8 mouse cellular contexts compared by ENCODE assay signal in the genomic region with DNA sequence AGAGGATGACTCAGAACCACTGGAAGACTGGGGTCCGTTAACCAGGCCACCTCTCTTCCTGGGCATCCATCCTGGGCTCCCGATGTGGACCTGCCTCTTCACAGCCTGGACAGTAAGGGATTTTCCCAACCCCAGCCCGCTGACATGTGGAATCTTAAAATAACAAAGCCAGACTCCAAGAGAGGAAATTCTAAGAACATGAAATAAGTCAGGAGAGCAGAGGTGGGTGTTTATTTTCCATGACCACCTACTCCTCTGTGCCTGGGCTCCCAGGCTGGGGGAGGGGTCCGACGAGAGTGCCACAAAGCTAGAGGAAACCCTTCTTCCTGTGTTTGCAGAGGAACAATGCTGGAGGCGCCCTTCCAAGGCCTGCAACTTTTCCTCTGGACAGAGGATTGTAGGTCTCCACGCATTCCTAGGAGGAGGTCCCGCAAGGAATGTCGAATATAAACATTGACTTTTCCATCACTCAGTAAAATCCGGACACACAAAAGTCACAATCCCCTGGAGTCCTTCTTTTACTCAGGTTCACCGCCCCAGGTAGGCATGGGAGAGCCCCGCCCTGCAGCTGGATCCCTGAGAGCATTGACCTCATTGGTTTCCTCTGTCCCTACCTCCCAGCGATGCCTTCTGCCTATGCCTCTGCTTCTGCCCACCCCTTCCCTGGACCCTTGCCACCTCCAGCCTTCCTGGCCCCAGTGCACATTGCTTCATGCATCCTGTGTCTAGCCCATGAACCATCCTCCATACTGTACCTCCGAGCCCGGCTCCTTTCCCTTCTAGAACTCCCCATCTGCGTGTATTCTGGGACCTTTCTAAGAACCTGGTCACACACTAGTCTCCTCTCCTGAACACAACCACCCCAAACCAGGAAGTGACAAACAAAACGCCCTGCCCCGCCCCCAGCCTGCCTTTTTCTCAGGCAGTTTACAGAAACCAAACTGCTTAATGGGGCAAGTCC. TPM values are rescaled to one million over a fixed set of nuclear protein-coding genes. Genes with fewer than 3 reads are reported as not detected.
A peak's percentile ranks its signal among the peaks of the same experiment; 100 is the strongest.
DNase-seq lines count a peak whose midpoint lies in the region; ATAC-seq and TF ChIP-seq lines count a peak whose summit lies in the region.

No protein-coding gene starts in this region.

- H3K4me3 ChIP-seq in heart, embryonic 13.5 days, result no peak overlapping the region
- H3K4me3 ChIP-seq in limb, embryonic 10.5 days, result no peak overlapping the region
- no peak overlapping the region for H3K4me3 ChIP-seq in myocyte

- H3K9ac ChIP-seq in heart, embryonic 13.5 days, result peak overlapping the region; percentile 29; the same call in 1 of the 2 replicates

- peak overlapping the region; percentile 86 for H3K27ac ChIP-seq in heart, embryonic 13.5 days (replicated peaks)
- H3K27ac ChIP-seq in limb, embryonic 10.5 days, result peak overlapping the region; percentile 66; the same call in 1 of the 2 replicates

- H3K4me2 ChIP-seq in heart, embryonic 13.5 days, result peak overlapping the region; percentile 40
- H3K4me2 ChIP-seq in myocyte (ENCODE audit: low read depth), result peak overlapping the region; percentile 58

- peaks cover 49% of the 10 kb centered on the region for H3K4me1 ChIP-seq in heart, embryonic 13.5 days
- H3K4me1 ChIP-seq in limb, embryonic 10.5 days, result peaks cover 25% of the 10 kb centered on the region

- 0 out of 2 replicates have a peak, but pooled peaks have one; percentile 10 for ATAC-seq in heart, embryonic 13.5 days (ENCODE audit: extremely low read depth, insufficient number of reproducible peaks, low FRiP score, low TSS enrichment)
- ATAC-seq in frontal cortex, adult (ENCODE audit: low TSS enrichment), result no peak; the same call in 1 of the 2 replicates

- no peaks in the 10 kb centered on the region for H3K27me3 ChIP-seq in heart, embryonic 13.5 days (replicated peaks)
- no peaks in the 10 kb centered on the region for H3K27me3 ChIP-seq in limb, embryonic 10.5 days (ENCODE audit: low read depth, poor library complexity, severe bottlenecking)
- no peaks in the 10 kb centered on the region for H3K27me3 ChIP-seq in myocyte (ENCODE audit: control insufficient read depth, insufficient read depth, insufficient read length)

- no peaks in the 10 kb centered on the region for H3K9me3 ChIP-seq in heart, embryonic 13.5 days
- H3K9me3 ChIP-seq in limb, embryonic 10.5 days (replicated peaks), result no peaks in the 10 kb centered on the region

- no peak for TF ChIP-seq POLR2A in myocyte (IDR thresholded peaks at IDR 0.05; ENCODE audit: insufficient read length, low read depth)

- H3K79me2 ChIP-seq in myocyte (ENCODE audit: control insufficient read depth, insufficient read depth), result no peaks in the 10 kb centered on the region

- H3K36me3 ChIP-seq in heart, embryonic 13.5 days, result no peaks in the 10 kb centered on the region
- H3K36me3 ChIP-seq in limb, embryonic 10.5 days, result no peaks in the 10 kb centered on the region
- H3K36me3 ChIP-seq in myocyte (ENCODE audit: control insufficient read depth, insufficient read depth), result no peaks in the 10 kb centered on the region

- 42% methylated on average over 18 of the region's 18 CpGs for whole genome bisulfite sequencing in heart, embryonic 13.5 days
- 68% methylated on average over 18 of the region's 18 CpGs for WGBS in limb, embryonic 10.5 days

- DNase-seq in adrenal gland, adult 2 months, result peak; percentile 68
- no peak for DNase-seq in adrenal gland, postnatal 4 days (ENCODE audit: low spot score in 2 of 2)
- peak; percentile 16 for DNase-seq in brain, adult 2 months (ENCODE audit: low read depth, low spot score)
- DNase-seq in limb, embryonic 10.5 days (ENCODE audit: low spot score), result no peak
- DNase-seq in urinary bladder, postnatal 4 days (ENCODE audit: low spot score in 2 of 2), result no peak

- no peak overlapping the region for H3ac ChIP-seq in myocyte (ENCODE audit: control insufficient read depth, insufficient read length)

TF ChIP-seq in myocyte, 11 proteins besides CTCF, POLR2A, EP300 and RAD21:
- no peak for TF ChIP-seq TCF12 (IDR thresholded peaks at IDR 0.05; ENCODE audit: insufficient read depth, poor library complexity, severe bottlenecking)
- no peak for TF ChIP-seq REST (IDR thresholded peaks at IDR 0.05; ENCODE audit: insufficient read depth, insufficient read length)
- TF ChIP-seq TCF3 (IDR thresholded peaks at IDR 0.05; ENCODE audit: insufficient read length, low read depth), result no peak
- TF ChIP-seq MAX (IDR thresholded peaks at IDR 0.05; ENCODE audit: low read depth), result no peak
- TF ChIP-seq MYOD1 (IDR thresholded peaks at IDR 0.05; ENCODE audit: control insufficient read depth in 1 of 3, insufficient read length in 2 of 3, low read depth in 2 of 3), result no peak
- no peak for TF ChIP-seq SRF (IDR thresholded peaks at IDR 0.05; ENCODE audit: control insufficient read depth, insufficient read length, low read depth)
- TF ChIP-seq POLR2AphosphoS2 (IDR thresholded peaks at IDR 0.05; ENCODE audit: insufficient read length, low read depth), result no peak
- no peak for TF ChIP-seq MYOG (IDR thresholded peaks at IDR 0.05; ENCODE audit: control insufficient read depth in 1 of 3, insufficient read depth in 1 of 3, insufficient read length in 2 of 3, low read depth in 2 of 3)
- TF ChIP-seq USF1 (IDR thresholded peaks at IDR 0.05; ENCODE audit: low read depth), result no peak
- TF ChIP-seq CEBPB (IDR thresholded peaks at IDR 0.05; ENCODE audit: insufficient read depth, poor library complexity, severe bottlenecking), result no peak
- no peak for TF ChIP-seq E2F4 (IDR thresholded peaks at IDR 0.05; ENCODE audit: insufficient read depth)

RNA-seq across cellular contexts. Expression of a gene that starts 56.8 kb away (rescaled TPM):
- 10 to 100 TPM; 53.8 to 71.2 TPM for total RNA-seq in adrenal gland, adult 2 months (2021)
- polyA plus RNA-seq in adrenal gland, adult 2 months (2012; rRNA removed), result 28.6 and 30.7 TPM in 2 replicates
- total RNA-seq in adrenal gland, postnatal 4 days (2021), result 10 to 100 TPM; 63.2 to 64.9 TPM
- polyA plus RNA-seq in heart, embryonic 13.5 days (2015; fragmentation: Nextera tagmentation; extraction: Ambion mirVana), result 9.6 and 10.8 TPM in 2 replicates
- 17.8 and 18.6 TPM in 2 replicates for polyA plus RNA-seq in limb, embryonic 10.5 days (2016; fragmentation: Nextera tagmentation; extraction: Ambion mirVana)
- 68.9 TPM for polyA plus RNA-seq in myocyte (2012; fragmentation: generic; extraction: Trizol)

Comparison
In these comparisons a context has a peak if more than half of its experiments do, and no peak if none do; other contexts are left out.
1. DNase-seq: peak in adrenal gland, adult 2 months (single experiment) and brain, adult 2 months (single experiment); none in adrenal gland, postnatal 4 days (0 of 2), limb, embryonic 10.5 days (single experiment) and urinary bladder, postnatal 4 days (0 of 2).